Mouse (Mus musculus) ovary, postnatal 36 days (tissue): Measurements from ENCODE around the gene Prkcsh.
A peak's percentile ranks its signal among the peaks of the same experiment; 100 is the strongest.

ENCODE experiments used
- DNase-seq: peaks from one replicate; pipeline ENCODE4 v3.0.0; 2022; ENCODE audit warnings: low spot score, mixed read lengths

The Prkcsh gene

GRCm38 (mm10) chr9:22002194-22003162, at the start of gene Prkcsh, which contains the start of gene Ccdc151:
Prkcsh (plus strand) TSS chr9:22002806.
Ccdc151 (minus strand) TSS chr9:22002634.
- DNase-seq, result peak; percentile 98

DNA sequence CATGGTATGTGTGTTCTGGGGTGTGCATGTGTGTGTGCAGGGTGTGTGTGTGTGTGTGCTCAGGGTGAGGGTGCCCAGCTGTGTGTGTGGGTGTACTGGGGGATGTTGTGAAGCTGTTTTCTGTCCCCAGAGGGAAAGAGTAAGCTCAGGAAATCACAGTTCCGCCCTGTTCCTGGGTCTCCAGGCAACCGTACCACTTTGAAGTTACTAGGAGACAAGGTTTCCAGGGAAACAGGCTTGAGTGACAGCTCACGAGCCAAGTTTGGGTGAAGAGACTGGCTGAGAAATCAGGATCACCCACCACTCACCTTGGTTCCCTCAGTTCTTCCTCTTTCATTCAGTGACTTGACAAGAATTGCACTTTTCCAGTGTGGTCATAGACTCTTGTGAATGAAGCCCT, 49.0 kb upstream of the Prkcsh start:
- DNase-seq, result no peak

- no peak for DNase-seq
These were observed 48.0 kb upstream of the Prkcsh start for GRCm38 (mm10) chr9:21954635-21955034.

DNA sequence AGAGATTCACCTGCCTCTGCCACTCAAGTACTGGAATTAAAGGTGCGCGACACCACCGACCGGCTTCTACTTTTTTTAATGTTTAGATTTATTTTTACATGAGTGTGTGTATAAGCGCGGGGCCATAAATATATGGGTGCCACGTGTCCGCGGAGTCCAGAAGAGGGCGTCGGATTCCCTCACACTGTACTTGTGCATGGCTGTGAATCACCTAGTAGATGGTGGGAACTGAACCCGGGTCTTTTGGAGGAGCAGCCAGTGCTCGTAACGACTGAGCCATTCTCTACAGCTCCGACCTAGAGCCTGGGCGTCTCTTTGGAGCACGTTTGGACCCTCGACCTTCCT, 47.4 kb upstream of the Prkcsh start:
- no peak for DNase-seq

DNA sequence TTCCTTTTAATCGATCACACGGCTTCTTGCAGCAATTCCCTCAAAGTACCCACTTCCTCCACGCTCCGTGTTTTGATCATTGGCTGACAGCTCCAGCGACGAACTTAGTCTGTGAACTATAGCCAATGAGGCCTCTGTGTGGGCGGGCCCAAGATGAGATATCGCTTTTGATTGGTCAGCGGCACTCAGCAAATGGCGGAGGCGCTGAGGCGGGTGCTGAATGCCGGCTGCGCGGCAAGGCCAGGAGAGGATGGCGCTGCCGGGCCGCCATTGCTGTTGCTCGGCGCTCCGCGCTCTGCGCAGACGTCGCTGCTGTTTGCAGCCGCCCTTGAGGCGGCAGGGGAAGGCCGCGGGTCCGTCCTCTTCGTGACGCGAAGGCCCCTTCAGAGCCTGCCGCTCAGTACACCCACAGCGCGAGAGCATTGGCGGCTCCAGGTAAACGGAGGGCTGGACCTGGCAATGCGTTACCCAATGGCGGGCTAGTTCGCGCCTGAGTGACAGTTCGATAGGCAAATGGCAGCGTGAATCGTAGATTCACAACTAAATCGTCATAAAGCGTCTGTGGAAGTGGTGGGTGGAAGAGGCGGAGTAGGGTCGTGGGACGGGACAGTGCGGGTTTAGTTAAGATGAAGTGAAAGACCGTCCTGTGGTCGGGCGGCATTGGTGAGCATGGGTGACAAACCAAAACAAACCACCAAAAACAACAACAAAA, 46.9 kb upstream of the Prkcsh start, which contains the start of gene Swsap1:
Gene Swsap1, plus strand, starts transcription at position 186 of the 712 bp plus-strand sequence.
- DNase-seq, result peak; percentile 97

DNA sequence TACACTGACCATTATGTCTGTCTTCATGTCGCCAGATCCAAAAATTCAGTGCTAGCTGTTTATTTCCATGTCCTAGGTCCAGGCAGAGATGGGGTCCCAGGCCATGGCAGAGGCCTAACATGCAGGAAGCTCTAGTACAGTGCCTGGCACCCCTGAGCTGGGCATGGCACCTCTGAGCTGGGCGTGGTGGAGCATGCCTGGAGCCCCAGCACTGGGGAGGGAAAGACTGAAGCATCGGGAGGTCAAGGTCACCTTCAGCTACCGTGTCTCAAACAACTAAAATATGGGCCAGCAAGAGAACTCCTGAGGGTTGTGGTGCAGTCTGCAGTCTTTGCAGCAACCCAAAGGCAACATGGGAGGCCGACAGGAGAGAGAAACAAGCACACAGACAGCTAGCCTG, 44.2 kb upstream of the Prkcsh start:
- DNase-seq, result no peak

- DNase-seq, result no peak
These were observed 43.4 kb upstream of the Prkcsh start for GRCm38 (mm10) chr9:21959244-21959643.

- DNase-seq, result no peak
These were observed 42.5 kb upstream of the Prkcsh start for GRCm38 (mm10) chr9:21960135-21960534.

- peak; percentile 31 for DNase-seq
These were observed 41.9 kb upstream of the Prkcsh start for GRCm38 (mm10) chr9:21960558-21961208.

GRCm38 (mm10) chr9:21961366-21961980, 41.1 kb upstream of the Prkcsh start:
- no peak for DNase-seq

DNA sequence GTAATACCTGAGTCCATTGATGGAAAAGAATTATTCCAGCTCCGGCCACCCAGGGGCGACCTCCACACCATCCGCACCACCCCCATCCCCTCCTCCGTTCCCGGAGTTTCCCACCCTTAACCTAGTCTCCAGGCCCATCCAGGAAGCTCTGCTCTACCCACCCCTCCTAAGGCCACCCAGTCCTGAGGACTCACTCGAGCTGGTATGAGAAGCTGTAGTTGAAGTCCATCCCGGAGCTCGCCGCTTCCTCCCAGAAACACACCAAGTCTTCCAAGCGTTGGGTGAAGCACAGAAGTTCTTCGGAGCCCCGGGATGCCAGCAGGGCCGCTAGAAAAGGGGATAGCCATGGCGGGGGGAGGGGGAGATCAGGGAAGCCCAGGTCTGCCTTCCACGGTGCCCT, 40.6 kb upstream of the Prkcsh start:
- no peak for DNase-seq

- DNase-seq, result peak; percentile 63
These were observed 40.1 kb upstream of the Prkcsh start for GRCm38 (mm10) chr9:21962416-21963059.

DNA sequence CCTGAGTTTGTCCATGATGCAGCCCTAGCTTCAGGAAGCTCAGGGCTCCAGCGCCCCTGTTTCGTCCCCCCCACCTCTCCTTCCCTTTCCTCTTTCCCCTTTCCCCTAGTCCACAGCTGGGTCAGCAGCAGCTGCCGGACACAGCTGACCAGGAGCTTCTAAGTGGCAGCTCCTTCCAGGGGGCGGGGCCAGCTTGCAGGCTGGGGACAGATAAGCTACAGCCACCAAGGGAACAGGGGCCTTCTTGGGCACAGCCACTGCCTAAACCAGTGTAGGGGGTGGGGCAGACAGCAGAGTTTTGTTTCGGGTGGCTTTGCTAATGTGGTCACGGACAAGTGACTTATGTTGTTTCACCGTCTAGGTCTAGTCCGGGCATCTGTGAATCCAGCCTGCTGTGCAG, 39.2 kb upstream of the Prkcsh start, which contains the start of gene Epor:
Gene Epor, minus strand, starts transcription at position 90 of the 400 bp plus-strand sequence.
- DNase-seq, result peak; percentile 28

- DNase-seq, result no peak
These were observed 33.7 kb upstream of the Prkcsh start for GRCm38 (mm10) chr9:21968883-21969282.

- DNase-seq, result no peak
These were observed 33.3 kb upstream of the Prkcsh start for GRCm38 (mm10) chr9:21969304-21969703.

GRCm38 (mm10) chr9:21976626-21977175, 25.9 kb upstream of the Prkcsh start:
- DNase-seq, result no peak

- no peak for DNase-seq
These were observed 25.3 kb upstream of the Prkcsh start for GRCm38 (mm10) chr9:21977331-21977730.

DNA sequence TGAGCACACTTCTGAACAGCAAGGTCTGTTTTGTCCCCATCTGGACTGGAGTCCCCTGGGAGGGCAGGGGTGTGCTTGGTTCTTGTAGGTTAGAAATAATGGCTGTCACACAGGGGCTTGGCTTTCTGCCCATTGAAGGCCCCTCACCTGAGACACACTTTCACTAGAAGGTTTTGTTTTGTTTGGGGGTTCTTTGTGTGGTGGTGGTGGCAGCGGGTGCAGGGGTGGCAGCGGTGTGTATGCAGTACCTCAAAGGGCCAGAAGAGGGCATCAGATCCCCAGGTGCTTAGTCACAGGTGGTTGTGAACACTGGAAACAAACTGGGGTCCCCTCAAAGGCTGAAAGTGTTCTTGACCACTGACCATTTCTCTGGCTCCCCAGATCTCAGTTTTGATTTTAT, 24.6 kb upstream of the Prkcsh start:
- no peak for DNase-seq

DNA sequence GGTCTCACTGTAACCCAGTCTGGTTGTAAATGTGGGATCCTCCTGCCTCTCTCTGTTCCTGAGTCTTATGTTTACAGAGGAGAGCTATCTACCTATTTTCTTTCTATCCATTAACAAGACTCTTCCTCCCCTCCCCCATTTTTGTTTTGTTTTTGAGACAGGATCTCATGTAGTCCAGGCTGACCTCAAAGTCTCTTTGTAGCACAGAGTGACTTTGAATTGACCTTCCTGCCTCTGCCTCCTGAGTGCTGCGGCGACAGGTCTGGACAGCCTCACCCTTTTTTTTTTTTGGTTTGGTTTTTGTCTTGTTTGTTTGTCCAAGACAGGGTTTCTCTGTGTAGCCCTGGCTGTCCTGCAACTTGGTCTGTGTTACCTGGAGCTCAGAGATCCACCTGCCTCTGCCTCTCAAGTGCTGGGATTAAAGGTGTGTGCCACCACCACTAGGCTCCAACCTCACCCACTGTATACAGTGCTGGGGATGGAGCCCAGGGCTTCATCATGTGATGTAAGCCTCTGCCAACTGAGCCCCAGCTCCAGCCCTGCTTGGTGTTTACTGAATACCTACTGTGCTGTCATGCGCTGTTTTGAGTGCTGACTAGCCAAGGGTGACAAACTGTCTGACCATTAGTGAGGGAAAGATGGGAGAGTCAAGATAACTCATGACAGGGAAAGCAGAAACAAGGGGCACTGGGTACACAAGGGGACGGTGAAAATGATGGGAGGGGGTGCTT, 24.0 kb upstream of the Prkcsh start:
- DNase-seq, result no peak

GRCm38 (mm10) chr9:21983911-21984310, 18.7 kb upstream of the Prkcsh start:
- DNase-seq, result no peak
